Mouse (Mus musculus): ENCODE data around the gene Rnf34. TPM values are rescaled to one million over a fixed set of nuclear protein-coding genes. Genes with fewer than 3 reads are reported as not detected.

Rnf34 gene
- polyA plus RNA-seq, 1 experiment = 3.7 TPM

DNA sequence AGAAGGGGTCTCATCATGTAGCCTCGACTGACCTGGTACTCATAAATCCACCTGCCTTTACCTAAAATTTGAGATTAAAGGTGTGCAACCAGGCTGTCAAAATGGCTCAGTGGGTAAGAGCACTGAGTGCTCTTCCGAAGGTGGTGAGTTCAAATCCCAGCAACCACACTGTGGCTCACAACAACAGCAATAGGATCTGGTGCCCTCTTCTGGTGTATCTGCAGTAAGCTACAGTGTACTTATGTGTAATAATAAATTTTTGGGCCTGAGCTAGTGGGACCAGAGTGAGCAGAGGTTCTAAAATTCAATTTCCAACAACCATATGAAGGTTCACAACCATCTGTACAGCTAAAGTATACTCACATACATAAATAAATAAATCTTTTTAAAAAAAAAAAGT, 58.2 kb downstream of the Rnf34 start:
- 79% methylated on average over 2 of the region's 2 CpGs for WGBS
- no peak overlapping the region for H3K27ac ChIP-seq (ENCODE audit: insufficient read depth, low read depth, low read length)
- TF ChIP-seq CTCF (IDR thresholded peaks at IDR 0.05; ENCODE audit: extremely low read depth, insufficient read length, insufficient replicate concordance, low read depth, low read length) (no peak), POLR2A (IDR thresholded peaks at IDR 0.05; ENCODE audit: low read depth, low read length) (no peak)
- no peaks in the 10 kb centered on the region for H3K4me1 ChIP-seq (ENCODE audit: control insufficient read depth, insufficient read depth, insufficient read length, low read length)
- H3K36me3 ChIP-seq (ENCODE audit: control insufficient read depth, insufficient read depth, low read length) = no peaks in the 10 kb centered on the region
- no peaks in the 10 kb centered on the region for H3K27me3 ChIP-seq (ENCODE audit: control insufficient read depth, insufficient read depth, low read length)
- no peak overlapping the region for H3K4me3 ChIP-seq (ENCODE audit: low read depth, low read length)

DNA sequence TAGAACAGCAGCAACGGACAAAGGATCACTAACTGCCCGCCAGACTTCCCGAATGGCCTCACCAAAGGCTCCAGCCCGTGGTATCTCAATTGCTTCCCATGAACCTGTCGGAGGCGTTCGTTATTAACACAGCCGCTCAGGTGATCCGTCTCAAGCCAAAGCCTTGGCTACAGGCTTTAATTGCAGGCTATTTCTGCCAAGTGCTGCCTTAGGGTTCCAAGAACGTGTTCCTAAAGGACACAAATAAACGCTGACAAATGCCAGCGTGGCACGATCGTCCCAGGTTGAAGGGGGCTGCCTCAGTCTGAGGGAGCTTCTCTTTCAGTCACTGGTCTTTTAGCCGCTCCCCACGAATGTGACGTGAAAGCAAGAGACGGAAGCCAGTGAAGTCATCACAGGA, 59.6 kb downstream of the Rnf34 start:
- no peaks in the 10 kb centered on the region for H3K4me1 ChIP-seq (ENCODE audit: control insufficient read depth, insufficient read depth, insufficient read length, low read length)
- H3K27ac ChIP-seq (ENCODE audit: insufficient read depth, low read depth, low read length) = no peak overlapping the region
- 90% methylated on average over 18 of the region's 18 CpGs for WGBS
- TF ChIP-seq CTCF (IDR thresholded peaks at IDR 0.05; ENCODE audit: extremely low read depth, insufficient read length, insufficient replicate concordance, low read depth, low read length) = no peak
- no peak for TF ChIP-seq POLR2A (IDR thresholded peaks at IDR 0.05; ENCODE audit: low read depth, low read length)
- H3K27me3 ChIP-seq (ENCODE audit: control insufficient read depth, insufficient read depth, low read length) = no peaks in the 10 kb centered on the region
- no peak overlapping the region for H3K4me3 ChIP-seq (ENCODE audit: low read depth, low read length)
- no peaks in the 10 kb centered on the region for H3K36me3 ChIP-seq (ENCODE audit: control insufficient read depth, insufficient read depth, low read length)

DNA sequence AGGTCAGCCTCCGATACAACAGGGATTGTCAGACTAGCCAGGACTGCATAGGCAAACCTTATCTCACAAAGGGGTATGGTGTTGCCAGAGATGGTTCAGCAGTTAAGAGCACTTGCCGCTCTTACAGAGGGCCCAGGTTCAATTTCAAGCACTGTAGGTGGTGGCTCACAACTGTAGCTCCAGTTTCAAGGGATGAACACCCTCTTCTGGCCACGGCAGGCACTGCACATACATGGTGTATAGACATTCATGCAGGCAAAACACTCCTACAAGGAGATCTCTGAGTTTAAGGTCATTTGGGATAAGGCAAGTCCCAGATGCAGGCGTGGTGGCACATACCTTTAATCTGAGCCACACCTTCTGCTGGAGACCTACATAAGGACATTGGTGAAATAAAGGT, 63.0 kb downstream of the Rnf34 start:
- Histone ChIP-seq H3K27me3 (ENCODE audit: control insufficient read depth, insufficient read depth, low read length) (no peaks in the 10 kb centered on the region), H3K4me3 (ENCODE audit: low read depth, low read length) (no peak overlapping the region), H3K4me1 (ENCODE audit: control insufficient read depth, insufficient read depth, insufficient read length, low read length) (no peaks in the 10 kb centered on the region), H3K27ac (ENCODE audit: insufficient read depth, low read depth, low read length) (no peak overlapping the region), H3K36me3 (ENCODE audit: control insufficient read depth, insufficient read depth, low read length) (0 out of 2 replicates have a peak, but pooled peaks cover 1% of the 10 kb centered on the region)
- no peak for TF ChIP-seq POLR2A (IDR thresholded peaks at IDR 0.05; ENCODE audit: low read depth, low read length)
- no peak for TF ChIP-seq CTCF (IDR thresholded peaks at IDR 0.05; ENCODE audit: extremely low read depth, insufficient read length, insufficient replicate concordance, low read depth, low read length)
- 90% methylated on average over 4 of the region's 4 CpGs for WGBS

DNA sequence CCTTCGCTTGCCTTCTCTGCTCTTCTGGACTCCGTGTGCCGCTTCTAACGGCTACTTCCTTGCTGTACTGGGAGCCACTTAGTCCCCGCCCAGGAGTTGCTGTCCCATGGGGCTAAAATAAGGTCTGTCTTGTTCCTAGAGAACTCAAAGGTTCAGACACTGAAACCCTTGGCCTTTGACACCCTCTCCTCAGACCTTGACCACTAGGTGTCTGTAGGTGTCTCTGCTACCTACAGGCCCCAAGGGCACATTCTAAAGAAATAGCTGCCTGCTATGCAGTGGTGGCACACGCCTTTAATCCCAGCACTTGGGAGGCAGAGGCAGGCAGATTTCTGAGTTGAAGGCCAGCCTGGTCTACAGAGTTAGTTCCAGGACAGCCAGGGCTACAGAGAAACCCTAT, 66.3 kb downstream of the Rnf34 start:
- H3K27me3 ChIP-seq (ENCODE audit: control insufficient read depth, insufficient read depth, low read length) = no peaks in the 10 kb centered on the region
- no peak overlapping the region for H3K27ac ChIP-seq (ENCODE audit: insufficient read depth, low read depth, low read length)
- 0 out of 2 replicates have a peak, but pooled peaks cover 1% of the 10 kb centered on the region for H3K36me3 ChIP-seq (ENCODE audit: control insufficient read depth, insufficient read depth, low read length)
- 84% methylated on average over 6 of the region's 6 CpGs for WGBS
- TF ChIP-seq POLR2A (IDR thresholded peaks at IDR 0.05; ENCODE audit: low read depth, low read length) (no peak), CTCF (IDR thresholded peaks at IDR 0.05; ENCODE audit: extremely low read depth, insufficient read length, insufficient replicate concordance, low read depth, low read length) (no peak)
- no peak overlapping the region for H3K4me3 ChIP-seq (ENCODE audit: low read depth, low read length)
- H3K4me1 ChIP-seq (ENCODE audit: control insufficient read depth, insufficient read depth, insufficient read length, low read length) = no peaks in the 10 kb centered on the region

DNA sequence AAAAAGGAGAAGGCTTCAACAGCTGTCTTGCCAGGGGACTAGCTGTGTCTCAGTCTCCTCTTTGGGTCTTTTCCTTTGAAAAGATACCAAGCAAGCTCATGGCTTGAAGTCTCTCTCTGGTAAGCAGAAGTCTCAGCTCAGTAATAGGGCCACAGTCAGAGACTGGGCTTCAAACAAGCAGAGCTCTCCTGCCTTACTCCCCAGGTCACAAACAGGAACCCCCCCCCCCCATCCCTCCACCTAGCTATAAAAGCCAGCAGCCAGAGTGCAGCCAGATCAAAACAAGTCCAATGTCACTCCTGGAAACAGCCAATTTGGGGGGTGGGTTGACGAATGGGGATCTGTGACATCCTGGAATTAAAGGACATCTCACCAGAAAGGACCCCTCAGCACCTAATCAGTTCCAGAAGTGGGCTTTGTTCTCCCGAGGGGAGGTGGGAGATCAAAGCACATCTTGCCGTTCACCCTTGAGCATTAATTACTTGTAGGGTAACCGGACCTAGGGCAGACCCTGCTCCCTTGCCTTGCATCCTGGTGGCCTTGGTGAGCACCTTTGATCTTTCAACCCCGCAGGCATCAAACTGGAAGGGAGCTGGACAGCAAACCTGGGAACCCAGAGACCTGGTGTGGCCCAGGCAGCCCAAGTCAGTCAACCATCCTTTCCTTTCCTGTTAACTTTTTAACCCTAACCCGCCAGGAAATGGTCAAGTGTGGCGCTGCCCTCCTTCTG, 68.3 kb downstream of the Rnf34 start:
- no peak overlapping the region for H3K27ac ChIP-seq (ENCODE audit: insufficient read depth, low read depth, low read length)
- TF ChIP-seq CTCF (IDR thresholded peaks at IDR 0.05; ENCODE audit: extremely low read depth, insufficient read length, insufficient replicate concordance, low read depth, low read length) = no peak
- no peak for TF ChIP-seq POLR2A (IDR thresholded peaks at IDR 0.05; ENCODE audit: low read depth, low read length)
- H3K27me3 ChIP-seq (ENCODE audit: control insufficient read depth, insufficient read depth, low read length) = no peaks in the 10 kb centered on the region
- no peaks in the 10 kb centered on the region for H3K4me1 ChIP-seq (ENCODE audit: control insufficient read depth, insufficient read depth, insufficient read length, low read length)
- no peak overlapping the region for H3K4me3 ChIP-seq (ENCODE audit: low read depth, low read length)
- 0 out of 2 replicates have a peak, but pooled peaks cover 1% of the 10 kb centered on the region for H3K36me3 ChIP-seq (ENCODE audit: control insufficient read depth, insufficient read depth, low read length)
- WGBS = 87% methylated on average over 7 of the region's 7 CpGs

DNA sequence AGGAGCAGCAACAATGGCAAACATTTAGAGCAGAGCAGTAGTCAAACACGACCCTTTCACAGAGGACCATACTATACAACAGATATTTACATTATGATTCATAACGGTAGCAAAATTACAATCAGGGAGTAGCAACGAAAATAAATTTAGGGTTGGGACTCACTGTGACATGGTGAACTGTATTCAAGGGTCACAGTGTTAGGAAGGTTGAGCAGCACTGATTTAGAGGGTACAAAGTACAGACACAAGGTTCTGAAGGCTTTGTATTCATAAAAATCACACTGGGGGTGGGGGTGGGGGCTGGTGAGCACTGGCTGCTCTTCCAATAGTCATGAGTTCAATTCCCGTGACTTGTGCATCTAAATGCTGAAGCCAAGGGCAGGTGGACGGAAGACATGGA, 70.7 kb downstream of the Rnf34 start:
- H3K27ac ChIP-seq (ENCODE audit: insufficient read depth, low read depth, low read length) = no peak overlapping the region
- no peak for TF ChIP-seq CTCF (IDR thresholded peaks at IDR 0.05; ENCODE audit: extremely low read depth, insufficient read length, insufficient replicate concordance, low read depth, low read length)
- TF ChIP-seq POLR2A (IDR thresholded peaks at IDR 0.05; ENCODE audit: low read depth, low read length) = no peak
- no peaks in the 10 kb centered on the region for H3K36me3 ChIP-seq (ENCODE audit: control insufficient read depth, insufficient read depth, low read length)
- H3K27me3 ChIP-seq (ENCODE audit: control insufficient read depth, insufficient read depth, low read length) = no peaks in the 10 kb centered on the region
- 52% methylated on average over 5 of the region's 5 CpGs for WGBS
- H3K4me3 ChIP-seq (ENCODE audit: low read depth, low read length) = no peak overlapping the region
- no peaks in the 10 kb centered on the region for H3K4me1 ChIP-seq (ENCODE audit: control insufficient read depth, insufficient read depth, insufficient read length, low read length)

Other genes with a start within 250 kb of the Rnf34 start
- 0.09 and 0.15 TPM in 2 replicates for gene Ift81, start 235.5 kb upstream of the Rnf34 start, polyA plus RNA-seq (2012; rRNA removed)
- 12.0 and 24.3 TPM in 2 replicates for gene P2rx7, start 206.1 kb upstream of the Rnf34 start, polyA plus RNA-seq (2012; rRNA removed)
- gene P2rx4, start 142.5 kb upstream of the Rnf34 start, polyA plus RNA-seq (2012; rRNA removed) = 26.6 and 61.9 TPM in 2 replicates
- gene Camkk2, start 70.6 kb upstream of the Rnf34 start, polyA plus RNA-seq (2012; rRNA removed) = 6.8 and 6.9 TPM in 2 replicates
- gene Anapc5, start 28.7 kb upstream of the Rnf34 start, polyA plus RNA-seq (2012; rRNA removed) = 54.8 and 94.7 TPM in 2 replicates
- gene Kdm2b, start 139.8 kb downstream of the Rnf34 start, polyA plus RNA-seq (2012; rRNA removed) = 8.6 and 12.0 TPM in 2 replicates
- gene Orai1, start 165.0 kb downstream of the Rnf34 start, polyA plus RNA-seq (2012; rRNA removed) = 70.0 and 133 TPM in 2 replicates
- gene Morn3, start 197.0 kb downstream of the Rnf34 start, polyA plus RNA-seq (2012; rRNA removed) = not detected in 2 replicates
- 1.6 and 3.3 TPM in 2 replicates for gene Tmem120b, start 218.4 kb downstream of the Rnf34 start, polyA plus RNA-seq (2012; rRNA removed)

Data from small intestine, adult 2 months (tissue).